Comparison of ENCODE assay signal across 25 mouse cellular contexts in genomic region chr5:120373426-120373825, GRCm38 (mm10). TPM values are rescaled to one million over a fixed set of nuclear protein-coding genes. Genes with fewer than 3 reads are reported as not detected.
DNase-seq lines count a peak whose midpoint lies in the region; ATAC-seq and TF ChIP-seq lines count a peak whose summit lies in the region.
"Had no signal": no experiment of that assay in that cellular context is flagged by ENCODE, and none has a peak within 500 bp of the region (broad histone marks: within the 10 kb centered on the region; RNA-seq: fewer than 3 reads in every experiment).

No protein-coding gene starts in this region.

- peaks cover 8% of the 10 kb centered on the region; the same call in 1 of the 2 replicates for H3K4me1 ChIP-seq in cerebellum, adult 2 months (ENCODE audit: control insufficient read depth, insufficient read depth, low read length)
- peaks cover 4% of the 10 kb centered on the region; the same call in 1 of the 2 replicates for H3K4me1 ChIP-seq in midbrain, postnatal 0 days (ENCODE audit: insufficient read depth, low read length)
- H3K4me1 ChIP-seq in midbrain, embryonic 15.5 days: peaks cover 9% of the 10 kb centered on the region

- WGBS in cerebellum, adult 2 months: 13% methylated on average over 7 of the region's 7 CpGs
- 86% methylated on average over 7 of the region's 7 CpGs for WGBS in midbrain, postnatal 0 days
- WGBS in midbrain, embryonic 15.5 days: 88% methylated on average over 7 of the region's 7 CpGs

- peak; percentile 13 to 37 for DNase-seq in cerebellum, adult 2 months
- no peak for DNase-seq in cerebellum, adult 11 months
- DNase-seq in cerebellum, postnatal 10 days: peak; percentile 80 to 89
- no peak for DNase-seq in cerebellum, adult 9-11 months
- DNase-seq in cerebellum, postnatal 25 days: peak; percentile 38 to 58
- no peak for DNase-seq in cerebellum, postnatal 4 days (ENCODE audit: low spot score in 2 of 2)
- peak; percentile 31 for DNase-seq in midbrain, postnatal 0 days (ENCODE audit: low spot score)
- DNase-seq: adrenal gland, adult 8-10 months; adrenal gland, postnatal 14 days; adrenal gland, postnatal 36 days; B cell, adult 2 months; forebrain, postnatal 0 days had no signal

- H3K27me3 ChIP-seq in cerebellum, adult 2 months (ENCODE audit: control insufficient read depth, insufficient read depth, low read length): no peaks in the 10 kb centered on the region
- no peaks in the 10 kb centered on the region for H3K27me3 ChIP-seq in midbrain, postnatal 0 days (ENCODE audit: insufficient read depth, low read length)
- 0 out of 2 replicates have a peak, but pooled peaks cover 6% of the 10 kb centered on the region for H3K27me3 ChIP-seq in midbrain, embryonic 15.5 days (replicated peaks)
- H3K27me3 ChIP-seq: forebrain, embryonic 15.5 days had no signal

- H3K9ac ChIP-seq in midbrain, postnatal 0 days (replicated peaks; ENCODE audit: low read length, poor library complexity, severe bottlenecking): no peak overlapping the region
- no peak overlapping the region for H3K9ac ChIP-seq in midbrain, embryonic 15.5 days
- H3K9ac ChIP-seq: embryonic facial prominence, embryonic 12.5 days; forebrain, embryonic 13.5 days; forebrain, embryonic 15.5 days; forebrain, postnatal 0 days had no signal

- H3K4me2 ChIP-seq in midbrain, postnatal 0 days (ENCODE audit: low read depth, low read length, poor library complexity, severe bottlenecking): no peak overlapping the region
- no peak overlapping the region for H3K4me2 ChIP-seq in midbrain, embryonic 15.5 days
- H3K4me2 ChIP-seq: embryonic facial prominence, embryonic 12.5 days; forebrain, embryonic 13.5 days; forebrain, embryonic 15.5 days had no signal

- TF ChIP-seq CTCF in cerebellum, adult 2 months (IDR thresholded peaks at IDR 0.05; ENCODE audit: borderline replicate concordance, insufficient read depth, low read depth, low read length): no peak
- TF ChIP-seq CTCF in midbrain, postnatal 0 days (IDR thresholded peaks at IDR 0.05): no peak

- H3K27ac ChIP-seq in cerebellum, adult 2 months (ENCODE audit: insufficient read depth, low read length): no peak overlapping the region
- H3K27ac ChIP-seq in midbrain, postnatal 0 days (ENCODE audit: low read depth, low read length): no peak overlapping the region
- H3K27ac ChIP-seq in midbrain, embryonic 15.5 days: no peak overlapping the region
- H3K27ac ChIP-seq: embryonic facial prominence, embryonic 10.5 days; embryonic facial prominence, embryonic 12.5 days; forebrain, embryonic 13.5 days; forebrain, embryonic 15.5 days had no signal

- TF ChIP-seq POLR2A in cerebellum, adult 2 months (IDR thresholded peaks at IDR 0.05; ENCODE audit: borderline replicate concordance, insufficient read depth, low read length): no peak

- ATAC-seq in midbrain, postnatal 0 days (ENCODE audit: low FRiP score): no peak
- ATAC-seq in midbrain, embryonic 15.5 days (replicated peaks): no peak
- ATAC-seq: activated CD4-positive, CD25-positive, alpha-beta regulatory T cell, adult 4 months; CD4-positive, CD25-positive, alpha-beta regulatory T cell, adult 4 months; forebrain, embryonic 13.5 days; forebrain, embryonic 15.5 days; forebrain, postnatal 0 days; Patski had no signal

- H3K9me3 ChIP-seq in midbrain, postnatal 0 days (ENCODE audit: low read length): no peaks in the 10 kb centered on the region
- H3K9me3 ChIP-seq in midbrain, embryonic 15.5 days: no peaks in the 10 kb centered on the region
- H3K9me3 ChIP-seq: embryonic facial prominence, embryonic 10.5 days; embryonic facial prominence, embryonic 12.5 days; forebrain, embryonic 13.5 days; forebrain, embryonic 15.5 days; G1E had no signal

- H3K4me3 ChIP-seq in cerebellum, adult 2 months (replicated peaks; ENCODE audit: insufficient read depth, low read depth, low read length): no peak overlapping the region
- H3K4me3 ChIP-seq in midbrain, postnatal 0 days (ENCODE audit: low read depth, low read length): no peak overlapping the region
- no peak overlapping the region for H3K4me3 ChIP-seq in midbrain, embryonic 15.5 days
- H3K4me3 ChIP-seq: embryonic facial prominence, embryonic 10.5 days; embryonic facial prominence, embryonic 12.5 days; forebrain, embryonic 13.5 days; forebrain, embryonic 15.5 days had no signal

- no peaks in the 10 kb centered on the region for H3K36me3 ChIP-seq in midbrain, postnatal 0 days (ENCODE audit: insufficient read depth, low read length)
- H3K36me3 ChIP-seq in midbrain, embryonic 15.5 days (replicated peaks): no peaks in the 10 kb centered on the region
- H3K36me3 ChIP-seq: embryonic facial prominence, embryonic 10.5 days; embryonic facial prominence, embryonic 12.5 days; forebrain, embryonic 15.5 days; G1E had no signal

RNA-seq across cellular contexts. Expression of gene Lhx5, which starts 58.1 kb away (rescaled TPM):
- polyA plus RNA-seq in cerebellum, adult 2 months (2012; rRNA removed): 7.7 and 9.7 TPM in 2 replicates
- 27.0 and 30.3 TPM in 2 replicates for total RNA-seq in midbrain, postnatal 0 days (2014; rRNA removed)
- polyA plus RNA-seq in midbrain, postnatal 0 days (2015; fragmentation: Nextera tagmentation; extraction: Ambion mirVana): 13.9 and 14.7 TPM in 2 replicates
- 36.8 and 41.5 TPM in 2 replicates for polyA plus RNA-seq in midbrain, embryonic 15.5 days (2015; fragmentation: Nextera tagmentation; extraction: Ambion mirVana)
- total RNA-seq: adrenal gland, adult 18-20 months; adrenal gland, adult 8-10 months; adrenal gland, postnatal 14 days; adrenal gland, postnatal 36 days; CH12.LX had no signal
- polyA plus RNA-seq: activated CD4-positive, CD25-positive, alpha-beta regulatory T cell, adult 4 months; CD4-positive, CD25-positive, alpha-beta regulatory T cell, adult 4 months; cortical plate, adult 2 months; embryonic facial prominence, embryonic 14.5 days; G1E had no signal

Comparison
In these comparisons a context has a peak if more than half of its experiments do, and no peak if none do; other contexts are left out.
1. DNase-seq: peak in cerebellum, adult 2 months (2 of 2), cerebellum, postnatal 10 days (2 of 2), cerebellum, postnatal 25 days (2 of 2) and midbrain, postnatal 0 days (single experiment); none in cerebellum, adult 11 months (single experiment), cerebellum, adult 9-11 months (single experiment) and cerebellum, postnatal 4 days (0 of 2).